Mouse (Mus musculus): Measurements from ENCODE around the gene Stx8.

Stx8 gene

GRCm38 (mm10) chr11:68203658-68204315, 237.8 kb downstream of the Stx8 start:
- DNase-seq, result no peak

- DNase-seq, result no peak
These were observed 238.4 kb downstream of the Stx8 start for GRCm38 (mm10) chr11:68204407-68204806.

- no peak for DNase-seq
These were observed 239.7 kb downstream of the Stx8 start for GRCm38 (mm10) chr11:68205572-68206229.

GRCm38 (mm10) chr11:68208023-68208422, 242.0 kb downstream of the Stx8 start:
- DNase-seq, result no peak

GRCm38 (mm10) chr11:68208582-68208981, 242.6 kb downstream of the Stx8 start:
- no peak for DNase-seq

GRCm38 (mm10) chr11:68209506-68209905, 243.5 kb downstream of the Stx8 start:
- no peak for DNase-seq

- DNase-seq, result no peak
These were observed 244.7 kb downstream of the Stx8 start for GRCm38 (mm10) chr11:68210714-68211113.

GRCm38 (mm10) chr11:68211924-68212578, 246.1 kb downstream of the Stx8 start:
- DNase-seq, result peak; percentile 67

- no peak for DNase-seq
These were observed 247.9 kb downstream of the Stx8 start for GRCm38 (mm10) chr11:68213896-68214295.

GRCm38 (mm10) chr11:68214496-68215205, 248.7 kb downstream of the Stx8 start:
- DNase-seq, result no peak

GRCm38 (mm10) chr11:68215206-68215912, 249.4 kb downstream of the Stx8 start:
- peak; percentile 89 for DNase-seq

- DNase-seq, result no peak
These were observed 250.0 kb downstream of the Stx8 start for GRCm38 (mm10) chr11:68216041-68216440.

- peak; percentile 78 for DNase-seq
These were observed 254.7 kb downstream of the Stx8 start for GRCm38 (mm10) chr11:68220733-68221132.

GRCm38 (mm10) chr11:68222209-68222608, 256.2 kb downstream of the Stx8 start:
- DNase-seq, result no peak

- no peak for DNase-seq
These were observed 257.1 kb downstream of the Stx8 start for GRCm38 (mm10) chr11:68223143-68223542.

- DNase-seq, result peak; percentile 44
These were observed 260.7 kb downstream of the Stx8 start for GRCm38 (mm10) chr11:68226654-68227057.

- no peak for DNase-seq
These were observed 261.8 kb downstream of the Stx8 start for GRCm38 (mm10) chr11:68227837-68228236.

GRCm38 (mm10) chr11:68228941-68229665, 263.1 kb downstream of the Stx8 start:
- DNase-seq, result peak; percentile 61

GRCm38 (mm10) chr11:68231558-68231957, 265.6 kb downstream of the Stx8 start:
- DNase-seq, result no peak

GRCm38 (mm10) chr11:68233469-68233965, 267.5 kb downstream of the Stx8 start:
- DNase-seq, result no peak

- peak; percentile 39 for DNase-seq
These were observed 273.8 kb downstream of the Stx8 start for GRCm38 (mm10) chr11:68239756-68240155.
